Mouse (Mus musculus) lung, adult 2 months (tissue): ENCODE data around the gene Zdhhc16.

Experiments used
- CTCF ChIP-seq: fragments of 200-500 bp; IDR thresholded peaks from 2 replicates; pipeline ENCODE4 v1.5.1; 2011; ENCODE audit warnings: mild to moderate bottlenecking, low read length, control low read depth; ENCODE audit not compliant: insufficient read depth
- POLR2A ChIP-seq: fragments of 200-500 bp; IDR thresholded peaks from 2 replicates; pipeline ENCODE4 v1.6.1; 2011; ENCODE audit warnings: low read depth, mild to moderate bottlenecking, control low read depth, low read length, borderline replicate concordance; ENCODE audit errors: extremely low read depth

DNA sequence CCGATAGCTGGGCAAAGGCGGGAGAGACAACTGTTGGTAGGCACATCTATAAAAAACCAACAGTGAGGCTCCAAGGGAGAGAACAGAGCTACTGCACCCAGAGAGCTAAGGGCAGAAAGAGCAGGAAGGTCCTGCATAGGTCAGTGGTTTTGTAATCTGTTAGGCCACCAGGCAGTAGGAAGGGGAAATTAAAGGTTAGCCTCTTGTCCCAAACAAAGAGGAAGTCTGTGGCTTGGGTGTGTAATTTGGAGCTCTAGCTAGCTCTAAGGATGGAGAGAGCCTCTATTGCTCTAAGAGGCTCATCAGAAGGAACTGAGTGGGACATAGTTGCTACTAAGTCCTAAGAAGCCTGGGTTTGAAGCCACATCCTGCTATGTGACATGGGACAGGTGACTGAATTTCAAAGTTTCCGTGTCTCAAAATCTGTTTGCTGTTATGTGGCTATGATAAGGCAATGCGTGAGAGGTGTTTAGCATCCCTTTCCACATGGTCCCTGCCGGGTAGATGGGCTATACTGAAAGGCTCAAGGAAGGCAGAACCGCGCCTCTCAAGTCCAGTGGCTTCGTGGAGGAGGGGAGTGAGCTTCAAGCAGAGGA lies 32.7 kb upstream of the Zdhhc16 start:
- TF ChIP-seq POLR2A (no peak), CTCF (no peak)
